Mouse (Mus musculus): ENCODE measurements around the gene Mrpl4.
"Not testable (repeated sequence)": the region's sequence is repeated elsewhere in the genome, so short reads cannot be mapped to it uniquely, and the experiment has no call there.

Mrpl4 gene

DNA sequence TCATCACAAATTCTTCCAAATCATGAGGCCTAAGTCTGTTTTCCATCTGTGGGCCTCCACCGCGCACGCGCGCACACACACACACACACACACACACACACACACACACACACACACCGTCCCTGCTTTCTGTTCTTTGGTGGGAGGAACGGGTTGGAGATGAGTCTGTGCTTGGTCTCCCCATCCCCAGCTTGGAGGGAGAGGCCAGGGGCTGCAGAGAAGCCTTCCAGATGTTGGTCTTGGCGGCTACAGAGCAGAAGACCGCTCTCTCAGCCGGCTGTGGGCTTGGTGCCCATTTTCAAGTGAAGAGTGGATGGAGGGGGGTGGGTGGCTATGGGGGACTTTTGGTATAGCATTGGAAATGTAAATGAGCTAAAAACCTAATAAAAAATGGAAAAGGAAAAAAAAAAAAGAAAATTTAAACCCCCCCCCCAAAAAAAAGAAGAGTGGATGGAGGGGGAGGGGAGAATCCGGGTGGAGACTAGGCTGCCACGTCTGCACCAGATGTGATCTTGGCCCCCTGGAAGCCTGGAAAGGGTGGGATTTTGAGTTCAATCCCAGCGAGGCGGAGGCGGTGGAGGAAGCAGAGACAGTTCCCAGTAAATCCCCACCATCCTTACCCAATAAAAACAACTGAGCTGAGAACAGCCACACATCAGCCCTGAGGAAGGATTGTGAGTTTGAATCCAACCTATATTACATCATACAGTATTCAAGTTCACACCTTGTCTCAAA lies 15.4 kb upstream of the Mrpl4 start:
- no peak for DNase-seq (ENCODE audit: low read depth, low spot score)

DNA sequence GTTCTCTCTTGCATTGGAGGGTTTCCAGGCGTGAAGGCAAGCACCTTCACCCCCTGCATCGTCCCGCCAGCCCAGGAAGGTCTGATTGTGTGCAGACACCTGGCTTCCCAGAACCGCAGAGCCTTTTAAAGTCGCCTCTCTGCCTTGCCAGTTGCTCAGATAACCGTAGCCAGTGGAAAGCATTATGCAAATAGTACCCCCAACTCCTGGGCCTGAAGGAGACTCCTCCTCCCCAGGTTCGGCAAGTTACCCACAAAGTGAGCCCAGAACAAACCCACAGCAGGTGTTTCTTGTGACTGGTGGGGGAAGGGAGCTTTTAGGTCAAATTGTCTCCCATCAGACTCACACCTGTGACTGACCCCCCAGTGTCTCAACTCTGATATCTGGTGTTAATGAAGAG lies 14.6 kb upstream of the Mrpl4 start:
- no peak for DNase-seq (ENCODE audit: low read depth, low spot score)

- no peak for DNase-seq (ENCODE audit: low read depth, low spot score)
These were observed 11.7 kb upstream of the Mrpl4 start for GRCm38 (mm10) chr9:20990861-20991260.

DNA sequence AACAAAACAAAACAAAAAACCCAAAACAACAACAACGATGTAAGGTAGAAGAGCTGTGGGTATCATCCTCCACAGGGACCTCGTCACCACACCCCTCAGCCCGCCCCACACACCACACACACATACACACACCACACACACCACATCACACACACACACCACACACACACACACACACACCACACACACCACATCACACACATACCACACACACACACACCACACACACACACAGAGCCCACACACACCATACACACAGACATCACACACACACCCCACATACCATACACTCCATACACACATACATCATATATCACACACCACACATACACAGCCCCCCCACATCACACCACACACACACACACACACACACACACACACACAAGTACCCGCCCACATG lies 11.0 kb upstream of the Mrpl4 start:
- no peak for DNase-seq (ENCODE audit: low read depth, low spot score)

DNA sequence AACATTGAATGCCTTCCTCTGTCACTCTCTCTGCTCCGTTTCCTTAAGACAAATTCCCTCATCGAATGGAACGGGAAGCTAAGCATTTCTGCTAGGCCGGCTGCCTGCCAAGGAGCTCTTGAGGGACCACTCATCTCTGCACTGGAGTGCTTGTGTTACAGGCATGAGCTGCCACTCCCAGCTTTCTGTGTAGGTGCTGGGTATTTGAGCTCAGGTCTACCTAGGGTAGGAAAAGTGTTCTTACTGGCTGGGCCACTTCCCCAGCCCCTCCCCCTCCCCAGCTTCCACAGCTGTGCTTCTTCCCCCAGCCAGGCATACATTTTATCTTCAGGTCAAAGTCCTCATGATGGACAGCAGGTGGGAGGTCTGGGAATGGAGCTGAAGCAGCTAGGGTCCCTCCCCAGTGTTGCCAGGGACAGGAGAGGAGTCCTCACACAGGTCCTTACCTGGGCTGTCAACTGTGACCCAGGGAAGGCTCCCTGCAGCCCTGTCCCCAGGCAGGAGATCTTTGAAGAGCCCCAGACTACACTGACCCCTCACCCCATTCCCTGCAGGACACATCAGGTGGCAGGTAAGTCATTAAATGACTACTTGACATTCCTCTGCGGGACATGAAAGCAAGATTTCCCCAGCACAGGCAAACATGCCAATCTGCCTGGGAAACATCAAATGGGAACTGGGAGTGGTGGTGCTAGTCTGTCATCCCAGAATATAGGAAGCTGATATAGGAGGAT lies 9.2 kb upstream of the Mrpl4 start:
- no peak for DNase-seq (ENCODE audit: low read depth, low spot score)

DNA sequence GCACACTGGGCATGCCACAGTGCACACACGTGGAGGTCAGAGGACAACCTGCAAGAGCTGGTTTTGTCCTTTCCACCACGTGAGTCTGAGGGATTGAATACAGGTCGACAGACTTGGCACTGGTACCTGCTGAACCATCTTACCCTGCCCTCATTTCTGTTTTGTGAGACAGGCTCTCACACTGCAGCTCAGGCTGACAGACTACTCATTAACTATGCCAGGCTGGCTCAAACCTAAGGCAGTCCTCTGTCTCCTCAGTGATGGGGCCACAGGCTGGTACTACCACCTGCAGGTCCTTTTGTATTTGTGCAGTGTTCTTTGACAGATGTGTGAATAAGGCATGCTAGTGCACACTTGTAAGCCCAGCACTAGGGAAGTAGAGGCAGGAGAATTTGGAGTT lies 7.5 kb upstream of the Mrpl4 start:
- no peak for DNase-seq (ENCODE audit: low read depth, low spot score)

DNA sequence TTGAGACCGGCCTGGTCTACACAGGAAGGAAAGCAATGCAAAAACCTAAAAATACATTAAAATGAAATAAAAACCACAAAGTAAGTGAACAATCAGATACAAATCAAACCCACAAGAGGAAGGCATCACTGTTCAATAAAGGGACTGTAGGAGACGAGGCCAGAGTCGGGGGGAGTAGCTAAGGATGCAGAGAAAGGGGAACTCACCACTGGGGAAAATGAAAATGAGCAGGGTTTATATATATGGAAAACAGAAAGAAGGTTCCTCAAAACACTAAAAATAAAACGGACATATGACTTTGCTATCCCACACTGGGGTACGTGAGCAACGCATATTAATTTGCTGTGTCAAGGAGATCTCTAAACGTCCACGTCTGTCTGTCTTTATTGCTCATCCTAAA lies 5.5 kb upstream of the Mrpl4 start:
- DNase-seq (ENCODE audit: low read depth, low spot score), result no peak

- DNase-seq (ENCODE audit: low read depth, low spot score), result not testable (repeated sequence)
These were observed 4.2 kb upstream of the Mrpl4 start for GRCm38 (mm10) chr9:20998337-20998736.

DNA sequence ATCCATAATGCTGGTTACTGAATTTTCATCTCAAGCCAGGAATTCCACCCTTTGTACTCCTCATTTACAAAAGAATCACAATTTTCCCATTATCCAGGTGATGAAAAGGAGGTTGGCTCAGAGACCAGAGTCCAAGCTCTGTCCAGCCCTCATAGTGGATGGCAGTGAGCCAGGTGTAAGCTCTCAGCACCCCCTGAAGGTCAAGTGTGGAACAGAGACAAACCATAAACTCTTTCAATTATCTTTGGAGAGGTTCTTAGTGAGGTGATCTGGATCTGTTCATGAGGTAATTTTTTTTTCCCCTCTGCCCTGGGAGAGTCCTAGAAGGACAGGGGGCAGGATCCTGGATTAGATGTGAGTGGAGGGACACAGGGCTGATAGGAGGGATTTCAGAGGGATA lies 1.7 kb upstream of the Mrpl4 start:
- DNase-seq (ENCODE audit: low read depth, low spot score), result no peak

DNA sequence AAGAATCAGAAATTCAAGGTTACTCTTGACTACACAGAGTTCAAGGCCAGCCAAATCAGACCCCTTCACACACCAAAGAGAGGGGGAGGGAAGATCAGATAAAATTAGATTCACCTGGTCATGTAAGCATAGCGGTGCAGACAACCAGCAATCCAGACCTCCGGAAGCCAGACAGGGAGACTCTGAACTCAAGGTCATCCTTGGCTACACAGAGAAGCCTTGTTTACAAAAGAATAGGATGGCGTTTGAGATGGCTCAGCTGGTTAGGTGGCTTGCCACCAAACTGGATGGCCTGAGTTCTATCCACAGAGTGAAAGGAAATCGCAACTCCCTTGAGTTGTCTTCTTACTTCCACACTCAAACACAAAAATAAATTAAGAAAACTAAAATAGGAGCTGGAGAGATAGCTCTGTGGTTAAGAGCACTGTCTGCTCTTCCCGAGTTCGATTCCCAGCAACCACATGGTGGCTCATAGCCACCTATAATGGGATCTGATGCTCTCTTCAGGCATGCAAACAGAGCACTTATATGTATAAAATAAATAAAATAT lies 812 bp upstream of the Mrpl4 start:
- no peak for DNase-seq (ENCODE audit: low read depth, low spot score)

- no peak for DNase-seq (ENCODE audit: low read depth, low spot score)
These were observed 290 bp upstream of the Mrpl4 start for GRCm38 (mm10) chr9:21002270-21002626.

DNA sequence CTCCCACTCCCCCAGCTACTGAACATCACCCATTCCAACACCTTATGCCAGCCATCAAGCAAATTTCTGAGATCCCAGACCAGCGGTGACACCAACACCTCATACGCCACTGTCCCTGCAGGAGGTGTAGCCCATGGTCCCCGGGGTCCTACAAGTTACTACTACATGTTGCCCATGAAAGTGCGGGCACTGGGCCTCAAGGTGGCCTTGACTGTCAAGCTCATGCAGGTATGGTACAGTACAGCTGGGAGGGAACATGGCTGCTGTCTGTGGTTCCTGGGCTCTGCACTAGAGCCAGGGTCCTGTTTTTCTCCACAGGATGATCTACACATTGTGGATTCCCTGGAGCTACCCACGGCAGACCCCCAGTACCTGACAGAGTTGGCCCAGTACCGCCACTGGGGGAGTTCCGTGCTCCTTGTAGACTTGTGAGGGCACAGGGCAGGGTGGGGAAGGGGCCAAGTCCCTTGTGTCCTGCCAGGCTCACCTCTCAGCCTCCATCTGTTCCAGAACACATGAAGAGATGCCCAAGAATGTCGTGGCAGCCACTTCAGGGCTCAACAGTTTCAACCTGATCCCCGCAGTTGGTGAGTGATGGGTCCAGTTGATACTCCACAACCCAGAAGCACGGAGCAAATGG lies 4.9 kb downstream of the Mrpl4 start:
- DNase-seq (ENCODE audit: low read depth, low spot score), result no peak

DNA sequence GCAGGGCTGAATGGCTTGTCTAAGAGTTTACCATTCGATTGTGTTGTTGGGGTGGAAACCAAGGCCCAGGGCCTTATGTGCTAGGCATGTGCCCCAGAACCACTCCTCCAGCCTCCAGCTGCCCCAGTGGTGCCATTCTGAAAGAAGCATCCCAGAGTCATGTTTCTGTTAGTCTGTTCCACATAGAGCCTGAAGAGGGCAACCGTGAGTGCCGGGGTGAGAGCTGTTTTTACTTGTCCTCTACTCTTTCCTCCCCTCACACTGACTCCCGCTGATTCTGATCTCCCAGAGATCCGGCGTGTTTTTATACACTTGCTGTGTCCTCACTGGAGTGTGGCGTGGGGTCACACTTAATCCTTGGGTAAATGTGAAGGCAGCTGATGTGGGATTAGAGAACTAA lies 5.5 kb downstream of the Mrpl4 start:
- DNase-seq (ENCODE audit: low read depth, low spot score), result no peak

- DNase-seq (ENCODE audit: low read depth, low spot score), result no peak
These were observed 7.8 kb downstream of the Mrpl4 start for GRCm38 (mm10) chr9:21010362-21010761.

DNA sequence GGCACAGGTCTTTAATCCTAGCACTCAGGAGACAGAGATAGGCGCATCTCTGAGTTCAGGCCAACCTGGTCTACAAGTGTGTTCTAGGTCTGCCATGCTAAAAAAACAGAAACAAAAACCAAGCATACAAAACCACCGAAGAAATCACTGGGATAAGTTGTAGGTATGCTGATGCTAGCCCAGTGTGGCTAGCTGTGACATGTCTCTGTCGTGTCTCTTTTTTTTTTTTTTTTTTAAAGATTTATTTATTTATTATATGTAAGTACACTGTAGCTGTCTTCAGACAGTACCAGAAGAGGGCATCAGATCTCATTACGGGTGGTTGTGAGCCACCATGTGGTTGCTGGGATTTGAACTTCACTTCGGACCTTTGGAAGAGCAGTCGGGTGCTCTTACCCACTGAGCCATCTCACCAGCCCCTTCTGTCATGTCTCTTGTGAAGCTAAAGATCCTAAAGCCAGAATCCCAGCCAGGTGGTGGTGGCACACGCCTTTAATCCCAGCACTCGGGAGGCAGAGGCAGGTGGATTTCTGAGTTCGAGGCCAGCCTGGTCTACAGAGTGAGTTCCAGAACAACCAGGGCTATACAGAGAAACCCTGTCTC lies 8.5 kb downstream of the Mrpl4 start:
- DNase-seq (ENCODE audit: low read depth, low spot score), result not testable (repeated sequence)

- DNase-seq (ENCODE audit: low read depth, low spot score), result no peak
These were observed 9.3 kb downstream of the Mrpl4 start for GRCm38 (mm10) chr9:21011846-21012312.

DNA sequence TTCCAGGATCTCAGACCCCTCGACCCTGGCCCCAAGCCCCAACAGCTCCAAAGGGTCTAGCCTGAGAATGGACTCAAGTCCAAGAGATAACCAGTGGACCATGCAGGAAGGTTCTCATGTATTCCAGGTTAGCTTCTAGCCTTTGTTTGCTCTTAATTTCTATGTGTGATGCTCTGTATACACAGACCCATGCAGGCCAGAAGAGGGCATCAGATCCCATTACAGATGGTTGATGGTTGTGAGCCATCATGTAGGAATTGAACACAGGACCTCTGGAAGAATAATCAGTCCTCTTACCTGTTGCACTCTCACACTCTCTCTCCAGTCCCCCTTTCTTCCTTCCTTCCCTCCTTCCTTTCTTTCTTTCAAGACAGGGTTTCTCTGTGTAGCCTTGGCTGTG lies 9.8 kb downstream of the Mrpl4 start:
- no peak for DNase-seq (ENCODE audit: low read depth, low spot score)

DNA sequence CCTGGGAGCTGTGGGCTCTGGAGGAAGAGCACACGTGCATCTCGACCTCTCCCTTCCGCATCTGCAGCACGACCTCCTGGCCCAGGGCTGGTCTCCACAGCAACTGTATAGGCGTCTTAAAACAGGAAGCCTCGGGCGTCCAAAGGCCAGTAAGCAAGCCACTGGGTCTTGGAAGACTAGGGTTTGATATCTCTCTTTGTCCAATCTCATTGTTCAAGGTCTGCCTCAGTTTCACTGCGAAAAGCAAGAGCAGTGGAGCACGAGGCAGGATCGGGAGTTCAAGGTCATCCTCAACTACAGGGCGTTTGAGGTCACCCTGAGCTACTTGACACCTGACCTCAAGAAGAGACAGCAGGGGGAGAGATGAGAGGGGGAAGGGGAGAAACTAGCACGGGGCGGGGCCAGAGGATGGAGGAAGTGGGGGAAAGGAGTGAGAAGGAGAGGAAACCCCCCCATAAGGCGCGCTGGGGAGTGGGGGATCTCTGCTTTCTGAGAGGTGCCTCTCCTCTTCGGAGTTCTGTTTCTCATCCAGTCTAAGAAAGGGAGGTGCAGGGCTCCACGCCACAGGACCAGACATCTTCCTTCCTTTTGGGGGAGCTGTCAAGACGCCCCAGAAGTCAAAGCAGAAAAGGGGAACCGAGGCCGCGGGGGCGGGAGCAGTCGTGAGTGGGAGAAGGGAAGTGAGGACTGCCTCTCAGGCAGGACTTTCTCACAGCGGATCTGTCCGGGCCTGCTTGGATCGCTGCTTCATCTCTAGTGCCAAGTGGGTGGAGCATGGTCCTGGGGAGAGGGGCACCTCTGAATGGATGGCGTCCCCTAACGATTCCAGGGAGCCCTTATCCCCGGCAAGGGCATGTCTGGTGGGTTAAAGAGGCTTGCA lies 12.4 kb downstream of the Mrpl4 start:
- no peak for DNase-seq (ENCODE audit: low read depth, low spot score)

- DNase-seq (ENCODE audit: low read depth, low spot score), result no peak
These were observed 13.1 kb downstream of the Mrpl4 start, which contains the start of gene Icam1 for GRCm38 (mm10) chr9:21015571-21016130. Gene Icam1, plus strand, starts transcription at chr9:21015985.

DNA sequence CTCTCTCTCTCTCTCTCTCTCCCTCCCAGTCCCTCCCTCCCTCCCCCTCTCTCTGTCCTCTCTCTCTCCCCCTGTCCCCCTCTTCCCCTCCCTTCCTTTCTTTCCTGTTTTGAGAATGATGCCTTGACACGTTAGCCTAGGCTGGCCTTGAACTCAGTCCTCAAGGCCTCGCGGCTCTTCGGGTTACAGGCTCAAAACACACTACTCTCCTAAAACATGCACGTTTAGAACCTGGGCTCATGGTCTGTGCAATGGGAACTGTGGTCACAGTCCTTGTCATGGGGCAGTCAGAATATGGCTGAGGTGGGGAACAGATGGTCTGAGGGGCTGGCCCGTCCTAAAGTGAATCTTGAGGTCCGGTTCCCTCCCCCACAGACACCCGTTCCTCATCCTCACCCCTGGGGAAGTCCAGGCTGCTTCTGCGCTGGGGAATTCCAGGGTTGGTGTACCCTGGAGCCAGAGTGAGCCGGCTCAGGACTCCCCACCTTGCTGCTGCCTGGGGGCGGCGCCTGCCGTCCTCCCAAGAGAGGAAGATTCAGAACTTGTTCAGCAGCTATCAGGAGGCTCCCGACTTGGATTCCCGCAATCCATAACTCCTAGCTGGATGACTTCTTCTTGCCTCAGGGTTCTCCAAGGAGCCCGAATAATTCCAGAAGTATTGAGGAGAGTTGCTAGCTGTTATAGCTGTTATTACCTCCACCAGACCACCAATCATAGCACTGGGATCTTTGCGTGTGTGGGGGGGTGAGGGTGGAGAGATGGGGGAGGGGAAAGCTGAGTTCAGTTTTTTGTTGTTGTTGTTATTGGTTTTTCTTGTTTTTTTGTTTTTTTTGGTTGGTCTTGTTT lies 14.0 kb downstream of the Mrpl4 start:
- no peak for DNase-seq (ENCODE audit: low read depth, low spot score)
